Mouse (Mus musculus) liver, adult 2 months (tissue): Measurements from ENCODE around the gene Atp5g1. TPM values are rescaled to one million over a fixed set of nuclear protein-coding genes. Genes with fewer than 3 reads are reported as not detected.

Source experiments
- DNase-seq: peaks from one replicate; pipeline ENCODE4 v3.0.0-alpha.2; 2011; ENCODE audit warnings: low read depth, low spot score; ENCODE audit errors: extremely low read depth
- H3K27ac ChIP-seq: fragments of 200-500 bp; replicated peaks from 2 replicates; pipeline ENCODE4 v1.5.1; 2012; ENCODE audit warnings: low read depth, mild to moderate bottlenecking, control low read depth, inconsistent platforms, low read length; ENCODE audit not compliant: insufficient read depth
- H3K27me3 ChIP-seq: fragments of 200-500 bp; 2 replicates; pipeline ENCODE4 v1.6.1; 2012; ENCODE audit warnings: mild to moderate bottlenecking, moderate library complexity, low read length, inconsistent platforms; ENCODE audit not compliant: control insufficient read depth, insufficient read depth
- H3K36me3 ChIP-seq: fragments of 200-500 bp; 2 replicates; pipeline ENCODE4 v1.6.1; 2012; ENCODE audit warnings: low read length, inconsistent platforms; ENCODE audit not compliant: control insufficient read depth, insufficient read depth
- H3K4me1 ChIP-seq: fragments of 200-500 bp; 2 replicates; pipeline ENCODE4 v1.6.1; 2011; ENCODE audit warnings: low read length; ENCODE audit not compliant: control insufficient read depth, insufficient read depth
- H3K4me3 ChIP-seq: fragments of 200-500 bp; 2 replicates; pipeline ENCODE4 v1.5.1; 2011; ENCODE audit warnings: low read depth, mild to moderate bottlenecking, control low read depth, low read length, moderate library complexity; ENCODE audit not compliant: insufficient read depth
- H3K79me2 ChIP-seq: fragments of 200-500 bp; 2 replicates; pipeline ENCODE4 v1.6.1; 2012; ENCODE audit warnings: inconsistent platforms, mild to moderate bottlenecking, low read length, moderate library complexity; ENCODE audit not compliant: control insufficient read depth, insufficient read depth
- H3K9ac ChIP-seq: fragments of 200-500 bp; 2 replicates; pipeline ENCODE4 v1.6.1; 2012; ENCODE audit warnings: low read depth, mild to moderate bottlenecking, control low read depth, inconsistent platforms, low read length
- CTCF ChIP-seq: fragments of 200-500 bp; IDR thresholded peaks from 2 replicates; pipeline ENCODE4 v1.5.1; 2011; ENCODE audit warnings: low read depth, low read length, control low read depth
- POLR2A ChIP-seq: fragments of 200-500 bp; IDR thresholded peaks from 2 replicates; pipeline ENCODE4 v1.6.1; 2011; ENCODE audit warnings: low read length, control low read depth; ENCODE audit not compliant: insufficient read depth; ENCODE audit errors: extremely low read depth
- WGBS: fragments of 180-500 bp; shearing (Covaris S2); methylation state at CpG from one replicate; pipeline ENCODE4 v1.1.7; 2018; 5-methylcytosine and 5-hydroxymethylcytosine counted together
- polyA plus RNA-seq: library from polyadenylated mRNA; depleted of rRNA; stranded (reverse); fragments of >200 nt; gene quantifications from 2 replicates; pipeline ENCODE4 v1.2.3, GENCODE M21; 2012
- total RNA-seq: library from RNA; depleted of rRNA; stranded (reverse); fragments of >200 nt; gene quantifications from 2 replicates; pipeline ENCODE4 v1.2.3, GENCODE M21; 2014

Atp5g1 gene
- total and polyA plus RNA-seq, 2 experiments = 479 to 1,301 TPM

- Histone ChIP-seq H3K4me3 (no peak overlapping the region), H3K27me3 (no peaks in the 10 kb centered on the region), H3K9ac (no peak overlapping the region), H3K4me1 (peaks cover 5% of the 10 kb centered on the region), H3K27ac (no peak overlapping the region), H3K36me3 (peaks cover 16% of the 10 kb centered on the region), H3K79me2 (peaks cover 3% of the 10 kb centered on the region; the same call in 1 of the 2 replicates)
- no peak for DNase-seq
- TF ChIP-seq POLR2A (no peak), CTCF (no peak)
- WGBS = 39% methylated on average over 1 of the region's 1 CpGs
Observed at GRCm38 (mm10) chr11:96038560-96038959, 36.9 kb downstream of the Atp5g1 start.

GRCm38 (mm10) chr11:96037499-96037898 is 38.0 kb downstream of the Atp5g1 start:
- WGBS = 74% methylated on average over 5 of the region's 5 CpGs
- Histone ChIP-seq H3K9ac (no peak overlapping the region), H3K27ac (no peak overlapping the region), H3K36me3 (peaks cover 12% of the 10 kb centered on the region), H3K27me3 (no peaks in the 10 kb centered on the region), H3K79me2 (peaks cover 3% of the 10 kb centered on the region; the same call in 1 of the 2 replicates), H3K4me1 (peaks cover 5% of the 10 kb centered on the region), H3K4me3 (no peak overlapping the region)
- TF ChIP-seq POLR2A = no peak
- no peak for DNase-seq

GRCm38 (mm10) chr11:96035133-96035532 is 40.3 kb downstream of the Atp5g1 start:
- H3K27me3 ChIP-seq = no peaks in the 10 kb centered on the region
- DNase-seq = peak; percentile 33
- 4% methylated on average over 6 of the region's 6 CpGs for WGBS
- peaks cover 10% of the 10 kb centered on the region for H3K4me1 ChIP-seq
- H3K9ac ChIP-seq = peak overlapping the region; percentile 70
- TF ChIP-seq CTCF (no peak), POLR2A (no peak)
- no peak overlapping the region for H3K27ac ChIP-seq
- H3K4me3 ChIP-seq = peak overlapping the region; percentile 81
- H3K79me2 ChIP-seq = peaks cover 3% of the 10 kb centered on the region; the same call in 1 of the 2 replicates
- H3K36me3 ChIP-seq = peaks cover 4% of the 10 kb centered on the region; the same call in 1 of the 2 replicates

- H3K27ac ChIP-seq = 0 out of 2 replicates have a peak within 1 kb of the TSS, but pooled peaks have one; percentile 10
- peaks cover 4% of the 10 kb centered on the region; the same call in 1 of the 2 replicates for H3K36me3 ChIP-seq
- under 1% methylated on average over 29 of the region's 29 CpGs for WGBS
- H3K4me1 ChIP-seq = peaks cover 10% of the 10 kb centered on the region
- TF ChIP-seq POLR2A (0 out of 2 replicates have a peak, but pooled peaks have one; percentile 36), CTCF (no peak)
- no peaks in the 10 kb centered on the region for H3K27me3 ChIP-seq
- peak within 1 kb of the TSS; percentile 71 for H3K9ac ChIP-seq
- peaks cover 3% of the 10 kb centered on the region; the same call in 1 of the 2 replicates for H3K79me2 ChIP-seq
- peak; percentile 78 for DNase-seq
- H3K4me3 ChIP-seq = peak within 1 kb of the TSS; percentile 81
Observed at GRCm38 (mm10) chr11:96034596-96035052, 40.8 kb downstream of the Atp5g1 start, which contains the start of gene Snf8. Gene Snf8, plus strand, starts transcription at chr11:96034885.

GRCm38 (mm10) chr11:96034116-96034515 is 41.4 kb downstream of the Atp5g1 start:
- DNase-seq = no peak
- no peak overlapping the region; the same call in 1 of the 2 replicates for H3K9ac ChIP-seq
- H3K27me3 ChIP-seq = no peaks in the 10 kb centered on the region
- TF ChIP-seq POLR2A = no peak
- no peak for TF ChIP-seq CTCF
- peaks cover 10% of the 10 kb centered on the region for H3K4me1 ChIP-seq
- no peak overlapping the region for H3K27ac ChIP-seq
- H3K36me3 ChIP-seq = peaks cover 2% of the 10 kb centered on the region; the same call in 1 of the 2 replicates
- 50% methylated on average over 8 of the region's 8 CpGs for WGBS
- H3K79me2 ChIP-seq = peaks cover 3% of the 10 kb centered on the region; the same call in 1 of the 2 replicates
- peak overlapping the region; percentile 81 for H3K4me3 ChIP-seq

- Histone ChIP-seq H3K36me3 (no peaks in the 10 kb centered on the region; the same call in 1 of the 2 replicates), H3K27me3 (no peaks in the 10 kb centered on the region), H3K27ac (no peak overlapping the region), H3K9ac (no peak overlapping the region), H3K4me1 (peaks cover 10% of the 10 kb centered on the region), H3K4me3 (no peak overlapping the region), H3K79me2 (peaks cover 3% of the 10 kb centered on the region; the same call in 1 of the 2 replicates)
- 100% methylated on average over 3 of the region's 3 CpGs for WGBS
- peak; percentile 27 for DNase-seq
- no peak for TF ChIP-seq CTCF
- TF ChIP-seq POLR2A = no peak
Observed at GRCm38 (mm10) chr11:96033264-96033663, 42.2 kb downstream of the Atp5g1 start.
